Mouse (Mus musculus) forebrain, postnatal 0 days (tissue): Measurements from ENCODE around the gene 9330161L09Rik. TPM values are rescaled to one million over a fixed set of nuclear protein-coding genes. Genes with fewer than 3 reads are reported as not detected.
A peak's percentile ranks its signal among the peaks of the same experiment; 100 is the strongest.

Experiments used
- ATAC-seq: fragments of 200-750 bp; cut with Nextera tagmentation; 2 replicates; pipeline ENCODE4 v1.8.0; 2017; ENCODE audit warnings: mild to moderate bottlenecking, moderate library complexity
- DNase-seq: peaks from one replicate; pipeline ENCODE4 v3.0.0-alpha.2; 2015
- H3K27ac ChIP-seq: fragments of 300-500 bp; sonication (generic); 2 replicates; pipeline ENCODE4 v1.5.1; 2014; ENCODE audit warnings: low read depth, mild to moderate bottlenecking, antibody characterized with exemption, low read length, moderate library complexity, mixed read lengths
- H3K27me3 ChIP-seq: fragments of 300-500 bp; sonication (generic); 2 replicates; pipeline ENCODE4 v1.6.1; 2014; ENCODE audit warnings: mild to moderate bottlenecking, low read length, mixed read lengths; ENCODE audit not compliant: insufficient read depth
- H3K36me3 ChIP-seq: fragments of 300-500 bp; sonication (generic); 2 replicates; pipeline ENCODE4 v1.6.1; 2014; ENCODE audit warnings: mild to moderate bottlenecking, moderate library complexity; ENCODE audit not compliant: insufficient read depth
- H3K4me1 ChIP-seq: fragments of 300-500 bp; sonication (generic); 2 replicates; pipeline ENCODE4 v1.6.1; 2014; ENCODE audit warnings: antibody characterized with exemption; ENCODE audit not compliant: insufficient read depth
- H3K4me2 ChIP-seq: fragments of 300-500 bp; sonication (generic); 2 replicates; pipeline ENCODE4 v1.6.1; 2014; ENCODE audit warnings: low read depth, mild to moderate bottlenecking, moderate library complexity
- H3K4me3 ChIP-seq: fragments of 300-500 bp; sonication (generic); 2 replicates; pipeline ENCODE4 v1.5.1; 2014; ENCODE audit warnings: low read depth, low read length, mixed read lengths
- H3K9ac ChIP-seq: fragments of 300-500 bp; sonication (generic); 2 replicates; pipeline ENCODE4 v1.6.1; 2014; ENCODE audit warnings: mild to moderate bottlenecking
- H3K9me3 ChIP-seq: fragments of 300-500 bp; sonication (generic); 2 replicates; pipeline ENCODE4 v1.6.1; 2016; ENCODE audit warnings: low read length
- CTCF ChIP-seq: sonication (generic); IDR thresholded peaks from 2 replicates; pipeline ENCODE4 v1.5.1; 2016; ENCODE audit warnings: antibody characterized with exemption, control low read depth, low read depth
- WGBS: fragments of 180-500 bp; shearing (Covaris S2); extraction: QIAGEN DNeasy Blood & Tissue Kit; methylation state at CpG from one replicate; pipeline ENCODE4 v1.1.7; 2014; 5-methylcytosine and 5-hydroxymethylcytosine counted together
- polyA plus RNA-seq: library from polyadenylated mRNA; unstranded; fragments of >200 nt; fragmentation: Nextera tagmentation; extraction: Ambion mirVana; gene quantifications from 2 replicates; pipeline ENCODE4 v1.2.1, GENCODE M21; 2015
- total RNA-seq: library from RNA; depleted of rRNA; stranded (reverse); fragments of >200 nt; gene quantifications from 2 replicates; pipeline ENCODE4 v1.2.3, GENCODE M21; 2014

Gene 9330161L09Rik
- total and polyA plus RNA-seq, 2 experiments from 2014 or later: 0.82 to 11.8 TPM

- DNase-seq: no peak
- H3K9ac ChIP-seq: no peak overlapping the region
- no peaks in the 10 kb centered on the region for H3K9me3 ChIP-seq
- no peak for ATAC-seq
- H3K27me3 ChIP-seq: no peaks in the 10 kb centered on the region
- WGBS: 68% methylated on average over 4 of the region's 4 CpGs
- H3K36me3 ChIP-seq: no peaks in the 10 kb centered on the region
- peaks cover 5% of the 10 kb centered on the region; the same call in 1 of the 2 replicates for H3K4me1 ChIP-seq
- H3K4me3 ChIP-seq: no peak overlapping the region
- TF ChIP-seq CTCF: no peak
- no peak overlapping the region for H3K27ac ChIP-seq
- H3K4me2 ChIP-seq: peak overlapping the region; percentile 95; the same call in 1 of the 2 replicates
Observed at GRCm38 (mm10) chr12:103389982-103390381, 17.6 kb downstream of the 9330161L09Rik start.

DNA sequence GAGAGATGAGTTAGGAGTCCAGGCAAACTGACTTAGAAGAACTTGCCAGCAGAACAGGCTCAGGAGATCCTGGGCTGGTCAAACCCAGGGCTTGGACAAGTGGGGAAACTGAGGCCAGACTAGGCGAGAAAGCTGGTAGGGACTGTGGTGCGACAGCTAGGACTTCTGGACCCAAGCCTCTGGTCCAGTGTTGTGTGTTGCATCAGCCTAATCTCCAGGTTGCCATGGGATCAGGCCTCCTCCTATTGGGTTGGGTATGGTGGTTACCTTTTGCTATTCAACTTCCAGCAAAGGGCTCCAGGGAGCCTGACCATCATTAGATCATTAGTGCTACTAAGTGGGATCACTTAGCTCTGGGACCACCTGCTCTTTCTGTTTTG, 18.3 kb downstream of the 9330161L09Rik start:
- ATAC-seq (no peak), DNase-seq (no peak)
- H3K27ac ChIP-seq: no peak overlapping the region
- H3K4me3 ChIP-seq: peak overlapping the region; percentile 73
- no peaks in the 10 kb centered on the region for H3K36me3 ChIP-seq
- WGBS: 65% methylated on average over 2 of the region's 2 CpGs
- H3K9ac ChIP-seq: peak overlapping the region; percentile 77
- TF ChIP-seq CTCF: no peak
- H3K9me3 ChIP-seq: no peaks in the 10 kb centered on the region
- peak overlapping the region; percentile 95 for H3K4me2 ChIP-seq
- no peaks in the 10 kb centered on the region for H3K27me3 ChIP-seq
- peaks cover 5% of the 10 kb centered on the region; the same call in 1 of the 2 replicates for H3K4me1 ChIP-seq

GRCm38 (mm10) chr12:103388505-103389347, 18.9 kb downstream of the 9330161L09Rik start, which contains the start of gene Otub2:
TSS of gene Otub2 (plus strand) at chr12:103388682.
- peak within 1 kb of the TSS; percentile 77 for H3K9ac ChIP-seq
- H3K36me3 ChIP-seq: no peaks in the 10 kb centered on the region
- ATAC-seq (peak; percentile 100), DNase-seq (peak; percentile 98)
- peaks cover 5% of the 10 kb centered on the region; the same call in 1 of the 2 replicates for H3K4me1 ChIP-seq
- no peaks in the 10 kb centered on the region for H3K27me3 ChIP-seq
- peak within 1 kb of the TSS; percentile 95 for H3K4me2 ChIP-seq
- H3K4me3 ChIP-seq: peak within 1 kb of the TSS; percentile 73
- peak; percentile 42 for TF ChIP-seq CTCF
- WGBS: 6% methylated on average over 56 of the region's 58 CpGs
- no peaks in the 10 kb centered on the region for H3K9me3 ChIP-seq
- H3K27ac ChIP-seq: no peak within 1 kb of the TSS

DNA sequence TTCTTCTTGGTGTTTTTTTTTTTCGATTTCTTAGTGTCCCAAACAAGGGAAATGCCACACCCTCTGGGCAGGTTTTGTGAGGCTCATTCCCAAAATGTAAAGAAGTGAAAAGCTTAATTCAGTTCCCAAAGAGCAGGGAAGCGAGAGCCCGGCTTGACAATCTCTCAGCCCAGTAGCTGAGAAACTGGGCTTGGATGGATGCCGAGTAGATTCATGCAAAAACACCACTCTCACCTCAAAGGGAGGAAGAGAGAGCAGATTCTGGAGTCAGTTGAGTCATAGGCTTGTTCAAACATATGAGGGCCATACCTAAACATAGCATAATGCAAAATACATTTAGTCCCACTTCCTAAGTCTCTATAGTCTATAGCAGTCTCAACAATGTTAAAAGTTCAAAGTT, 27.4 kb downstream of the 9330161L09Rik start:
- no peaks in the 10 kb centered on the region for H3K9me3 ChIP-seq
- TF ChIP-seq CTCF: no peak
- H3K9ac ChIP-seq: no peak overlapping the region
- no peak overlapping the region for H3K27ac ChIP-seq
- DNase-seq (no peak), ATAC-seq (no peak)
- WGBS: 69% methylated on average over 4 of the region's 4 CpGs
- H3K4me1 ChIP-seq: no peaks in the 10 kb centered on the region
- H3K4me2 ChIP-seq: no peak overlapping the region
- H3K36me3 ChIP-seq: no peaks in the 10 kb centered on the region
- H3K27me3 ChIP-seq: no peaks in the 10 kb centered on the region
- H3K4me3 ChIP-seq: no peak overlapping the region

GRCm38 (mm10) chr12:103376774-103377173, 30.8 kb downstream of the 9330161L09Rik start:
- 37% methylated on average over 4 of the region's 4 CpGs for WGBS
- Histone ChIP-seq H3K9me3 (no peaks in the 10 kb centered on the region), H3K27ac (no peak overlapping the region), H3K4me3 (no peak overlapping the region), H3K27me3 (no peaks in the 10 kb centered on the region), H3K4me2 (no peak overlapping the region), H3K9ac (no peak overlapping the region), H3K36me3 (no peaks in the 10 kb centered on the region), H3K4me1 (no peaks in the 10 kb centered on the region)
- peak; percentile 68 for ATAC-seq
- no peak for TF ChIP-seq CTCF
- peak; percentile 14 for DNase-seq

DNA sequence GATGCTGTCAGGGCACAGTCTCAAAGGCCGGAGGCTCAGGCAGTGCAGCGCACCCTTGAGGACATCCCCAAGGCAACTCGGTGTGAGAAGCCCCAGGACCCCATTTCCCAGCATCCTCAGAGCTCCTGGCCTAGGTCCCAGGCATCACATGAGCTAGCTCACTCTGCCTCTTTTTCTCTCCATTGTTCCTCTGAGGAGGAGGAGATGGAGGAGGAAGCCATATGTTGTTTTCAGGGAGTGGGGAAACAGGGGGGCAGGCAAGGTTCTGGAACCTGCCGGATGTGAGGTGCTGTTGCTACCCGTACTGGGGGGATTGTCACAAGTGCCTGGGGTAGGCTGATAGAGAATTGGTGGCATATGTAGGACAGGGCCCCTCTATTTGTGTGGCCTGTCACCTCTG, 31.5 kb downstream of the 9330161L09Rik start:
- H3K9ac ChIP-seq: no peak overlapping the region
- H3K27me3 ChIP-seq: no peaks in the 10 kb centered on the region
- H3K4me1 ChIP-seq: no peaks in the 10 kb centered on the region
- TF ChIP-seq CTCF: no peak
- DNase-seq: peak; percentile 62
- 35% methylated on average over 5 of the region's 5 CpGs for WGBS
- H3K27ac ChIP-seq: no peak overlapping the region
- no peak overlapping the region for H3K4me3 ChIP-seq
- peak; percentile 77 for ATAC-seq
- H3K4me2 ChIP-seq: no peak overlapping the region
- H3K36me3 ChIP-seq: no peaks in the 10 kb centered on the region
- no peaks in the 10 kb centered on the region for H3K9me3 ChIP-seq

- Histone ChIP-seq H3K4me2 (no peak overlapping the region), H3K27me3 (no peaks in the 10 kb centered on the region), H3K9ac (no peak overlapping the region), H3K9me3 (no peaks in the 10 kb centered on the region), H3K27ac (no peak overlapping the region), H3K4me3 (no peak overlapping the region), H3K36me3 (no peaks in the 10 kb centered on the region), H3K4me1 (no peaks in the 10 kb centered on the region)
- TF ChIP-seq CTCF: no peak
- 75% methylated on average over 8 of the region's 8 CpGs for WGBS
- DNase-seq (no peak), ATAC-seq (no peak)
Observed at GRCm38 (mm10) chr12:103373530-103374236, 33.9 kb downstream of the 9330161L09Rik start.
